Mouse (Mus musculus): ENCODE measurements at regions not wholly inside any gene's neighbourhood (a gene's known extent, or its start where the extent isn't known, plus 50 kb on each side); places are given as distances from the start of the nearest gene placed in this dataset.

- no peaks in the 10 kb centered on the region for H3K27me3 ChIP-seq (ENCODE audit: insufficient read depth, low read length)
- no peaks in the 10 kb centered on the region for H3K36me3 ChIP-seq (replicated peaks)
- ATAC-seq (ENCODE audit: extremely low read depth, insufficient number of reproducible peaks, low FRiP score, poor library complexity, severe bottlenecking), result no peak
- H3K4me1 ChIP-seq (ENCODE audit: insufficient read depth, low read depth, low read length), result no peaks in the 10 kb centered on the region
- H3K4me3 ChIP-seq (ENCODE audit: low read depth, low read length), result no peak overlapping the region
- H3K9me3 ChIP-seq (replicated peaks), result peaks cover 31% of the 10 kb centered on the region
- no peak for TF ChIP-seq GATA2 (IDR thresholded peaks at IDR 0.05; ENCODE audit: borderline replicate concordance, low read depth, low read length)
- TF ChIP-seq TAL1 (conservative IDR thresholded peaks at IDR 0.05; ENCODE audit: low read depth, low read length), result no peak
- no peak for TF ChIP-seq GATA1 (IDR thresholded peaks at IDR 0.05; ENCODE audit: borderline replicate concordance, low read length)
- DNase-seq (ENCODE audit: low spot score), result no peak
Observed at GRCm38 (mm10) chr17:51499541-51499940, 320.4 kb upstream of the Tbc1d5 start.

- H3K36me3 ChIP-seq (replicated peaks), result no peaks in the 10 kb centered on the region
- no peak overlapping the region for H3K4me3 ChIP-seq (ENCODE audit: low read depth, low read length)
- no peaks in the 10 kb centered on the region for H3K27me3 ChIP-seq (ENCODE audit: insufficient read depth, low read length)
- no peak for DNase-seq (ENCODE audit: low spot score)
- TF ChIP-seq CTCF (IDR thresholded peaks at IDR 0.05; ENCODE audit: low read depth, low read length) (no peak), TAL1 (conservative IDR thresholded peaks at IDR 0.05; ENCODE audit: low read depth, low read length) (no peak), GATA1 (IDR thresholded peaks at IDR 0.05; ENCODE audit: borderline replicate concordance, low read length) (no peak), POLR2AphosphoS5 (IDR thresholded peaks at IDR 0.05; ENCODE audit: insufficient replicate concordance, low read depth, low read length) (no peak), GATA2 (IDR thresholded peaks at IDR 0.05; ENCODE audit: borderline replicate concordance, low read depth, low read length) (no peak)
- peaks cover 28% of the 10 kb centered on the region for H3K9me3 ChIP-seq (replicated peaks)
- no peaks in the 10 kb centered on the region for H3K4me1 ChIP-seq (ENCODE audit: insufficient read depth, low read depth, low read length)
- no peak for ATAC-seq (ENCODE audit: extremely low read depth, insufficient number of reproducible peaks, low FRiP score, poor library complexity, severe bottlenecking)
Observed at GRCm38 (mm10) chr17:51495038-51495437, 315.9 kb upstream of the Tbc1d5 start.

- Histone ChIP-seq H3K4me1 (ENCODE audit: insufficient read depth, low read depth, low read length) (no peaks in the 10 kb centered on the region), H3K4me3 (ENCODE audit: low read depth, low read length) (no peak overlapping the region), H3K36me3 (replicated peaks) (no peaks in the 10 kb centered on the region), H3K9me3 (replicated peaks) (peaks cover 16% of the 10 kb centered on the region), H3K27me3 (ENCODE audit: insufficient read depth, low read length) (no peaks in the 10 kb centered on the region)
- no peak for ATAC-seq (ENCODE audit: extremely low read depth, insufficient number of reproducible peaks, low FRiP score, poor library complexity, severe bottlenecking)
- no peak for DNase-seq (ENCODE audit: low spot score)
- TF ChIP-seq GATA2 (IDR thresholded peaks at IDR 0.05; ENCODE audit: borderline replicate concordance, low read depth, low read length), result no peak
- TF ChIP-seq POLR2AphosphoS5 (IDR thresholded peaks at IDR 0.05; ENCODE audit: insufficient replicate concordance, low read depth, low read length), result no peak
- no peak for TF ChIP-seq CTCF (IDR thresholded peaks at IDR 0.05; ENCODE audit: low read depth, low read length)
- TF ChIP-seq TAL1 (conservative IDR thresholded peaks at IDR 0.05; ENCODE audit: low read depth, low read length), result no peak
- TF ChIP-seq GATA1 (IDR thresholded peaks at IDR 0.05; ENCODE audit: borderline replicate concordance, low read length), result no peak
Observed at GRCm38 (mm10) chr17:51489386-51489785, 310.2 kb upstream of the Tbc1d5 start.

GRCm38 (mm10) chr17:51487918-51488445 lies 308.8 kb upstream of the Tbc1d5 start:
- no peaks in the 10 kb centered on the region for H3K36me3 ChIP-seq (replicated peaks)
- peaks cover 12% of the 10 kb centered on the region for H3K9me3 ChIP-seq (replicated peaks)
- no peaks in the 10 kb centered on the region for H3K4me1 ChIP-seq (ENCODE audit: insufficient read depth, low read depth, low read length)
- TF ChIP-seq TAL1 (conservative IDR thresholded peaks at IDR 0.05; ENCODE audit: low read depth, low read length), result no peak
- no peak for TF ChIP-seq POLR2AphosphoS5 (IDR thresholded peaks at IDR 0.05; ENCODE audit: insufficient replicate concordance, low read depth, low read length)
- TF ChIP-seq GATA2 (IDR thresholded peaks at IDR 0.05; ENCODE audit: borderline replicate concordance, low read depth, low read length), result no peak
- TF ChIP-seq GATA1 (IDR thresholded peaks at IDR 0.05; ENCODE audit: borderline replicate concordance, low read length), result no peak
- no peak for TF ChIP-seq CTCF (IDR thresholded peaks at IDR 0.05; ENCODE audit: low read depth, low read length)
- no peaks in the 10 kb centered on the region for H3K27me3 ChIP-seq (ENCODE audit: insufficient read depth, low read length)
- DNase-seq (ENCODE audit: low spot score) (no peak), ATAC-seq (ENCODE audit: extremely low read depth, insufficient number of reproducible peaks, low FRiP score, poor library complexity, severe bottlenecking) (no peak)
- no peak overlapping the region for H3K4me3 ChIP-seq (ENCODE audit: low read depth, low read length)

GRCm38 (mm10) chr17:51477810-51478209 lies 298.7 kb upstream of the Tbc1d5 start:
- Histone ChIP-seq H3K4me1 (ENCODE audit: insufficient read depth, low read depth, low read length) (no peaks in the 10 kb centered on the region), H3K27me3 (ENCODE audit: insufficient read depth, low read length) (no peaks in the 10 kb centered on the region), H3K9me3 (replicated peaks) (peaks cover 10% of the 10 kb centered on the region), H3K4me3 (ENCODE audit: low read depth, low read length) (no peak overlapping the region), H3K36me3 (replicated peaks) (no peaks in the 10 kb centered on the region)
- ATAC-seq (ENCODE audit: extremely low read depth, insufficient number of reproducible peaks, low FRiP score, poor library complexity, severe bottlenecking), result no peak
- TF ChIP-seq CTCF (IDR thresholded peaks at IDR 0.05; ENCODE audit: low read depth, low read length) (no peak), POLR2AphosphoS5 (IDR thresholded peaks at IDR 0.05; ENCODE audit: insufficient replicate concordance, low read depth, low read length) (no peak), TAL1 (conservative IDR thresholded peaks at IDR 0.05; ENCODE audit: low read depth, low read length) (no peak), GATA1 (IDR thresholded peaks at IDR 0.05; ENCODE audit: borderline replicate concordance, low read length) (no peak), GATA2 (IDR thresholded peaks at IDR 0.05; ENCODE audit: borderline replicate concordance, low read depth, low read length) (no peak)
- DNase-seq (ENCODE audit: low spot score), result no peak

- H3K36me3 ChIP-seq (replicated peaks), result no peaks in the 10 kb centered on the region
- ATAC-seq (ENCODE audit: extremely low read depth, insufficient number of reproducible peaks, low FRiP score, poor library complexity, severe bottlenecking) (no peak), DNase-seq (ENCODE audit: low spot score) (no peak)
- TF ChIP-seq TAL1 (conservative IDR thresholded peaks at IDR 0.05; ENCODE audit: low read depth, low read length) (no peak), GATA2 (IDR thresholded peaks at IDR 0.05; ENCODE audit: borderline replicate concordance, low read depth, low read length) (no peak), GATA1 (IDR thresholded peaks at IDR 0.05; ENCODE audit: borderline replicate concordance, low read length) (no peak), CTCF (IDR thresholded peaks at IDR 0.05; ENCODE audit: low read depth, low read length) (no peak)
- H3K4me1 ChIP-seq (ENCODE audit: insufficient read depth, low read depth, low read length), result no peaks in the 10 kb centered on the region
- H3K27me3 ChIP-seq (ENCODE audit: insufficient read depth, low read length), result no peaks in the 10 kb centered on the region
- H3K9me3 ChIP-seq (replicated peaks), result peaks cover 12% of the 10 kb centered on the region
- no peak overlapping the region for H3K4me3 ChIP-seq (ENCODE audit: low read depth, low read length)
Observed at GRCm38 (mm10) chr17:51477404-51477803, 298.3 kb upstream of the Tbc1d5 start.
